Mouse (Mus musculus) embryonic facial prominence, embryonic 11.5 days (tissue): Measurements from ENCODE around the gene Tsfm. TPM values are rescaled to one million over a fixed set of nuclear protein-coding genes. Genes with fewer than 3 reads are reported as not detected.

Source experiments
- ATAC-seq: fragments of 200-750 bp; cut with Nextera tagmentation; replicated peaks from 2 replicates; pipeline ENCODE4 v1.8.0; 2017; ENCODE audit warnings: low read depth; ENCODE audit not compliant: insufficient number of reproducible peaks, low FRiP score, low TSS enrichment
- DNase-seq: peaks from one replicate; pipeline ENCODE4 v3.0.0-alpha.2; 2015; ENCODE audit warnings: low spot score
- H3K27ac ChIP-seq: fragments of 300-500 bp; sonication (generic); replicated peaks from 2 replicates; pipeline ENCODE4 v1.5.1; 2014; ENCODE audit warnings: mild to moderate bottlenecking, low read depth, low read length, control low read depth
- H3K27me3 ChIP-seq: fragments of 300-500 bp; sonication (generic); 2 replicates; pipeline ENCODE4 v1.6.1; 2014; ENCODE audit warnings: mild to moderate bottlenecking, low read length, moderate library complexity, mixed read lengths; ENCODE audit not compliant: control insufficient read depth, insufficient read depth
- H3K36me3 ChIP-seq: fragments of 300-500 bp; sonication (generic); replicated peaks from 2 replicates; pipeline ENCODE4 v1.6.1; 2014; ENCODE audit warnings: low read depth, mild to moderate bottlenecking, low read length, moderate library complexity, mixed read lengths; ENCODE audit not compliant: control insufficient read depth, insufficient read depth
- H3K4me1 ChIP-seq: fragments of 300-500 bp; sonication (generic); 2 replicates; pipeline ENCODE4 v1.6.1; 2014; ENCODE audit warnings: low read length, mixed read lengths; ENCODE audit not compliant: control insufficient read depth, insufficient read depth
- H3K4me2 ChIP-seq: fragments of 300-500 bp; sonication (generic); 2 replicates; pipeline ENCODE4 v1.6.1; 2014; ENCODE audit warnings: low read depth, mild to moderate bottlenecking, control low read depth, low read length, moderate library complexity
- H3K4me3 ChIP-seq: fragments of 300-500 bp; sonication (generic); 2 replicates; pipeline ENCODE4 v1.5.1; 2014; ENCODE audit warnings: low read depth, low read length, control low read depth
- H3K9ac ChIP-seq: fragments of 300-500 bp; sonication (generic); replicated peaks from 2 replicates; pipeline ENCODE4 v1.6.1; 2014; ENCODE audit warnings: mild to moderate bottlenecking, control low read depth, low read length
- H3K9me3 ChIP-seq: fragments of 300-500 bp; sonication (generic); replicated peaks from 2 replicates; pipeline ENCODE4 v1.6.1; 2016; ENCODE audit warnings: mild to moderate bottlenecking, low read length, inconsistent platforms, mixed read lengths; ENCODE audit not compliant: control insufficient read depth
- WGBS: fragments of 180-500 bp; shearing (Covaris S2); extraction: QIAGEN DNeasy Blood & Tissue Kit; methylation state at CpG from one replicate; pipeline ENCODE4 v1.1.7; 2014; 5-methylcytosine and 5-hydroxymethylcytosine counted together
- polyA plus RNA-seq: library from polyadenylated mRNA; unstranded; fragments of >200 nt; fragmentation: Nextera tagmentation; extraction: Ambion mirVana; gene quantifications from 2 replicates; pipeline ENCODE4 v1.2.1, GENCODE M21; 2014

Tsfm gene
- polyA plus RNA-seq: 88.0 and 88.5 TPM in 2 replicates

DNA sequence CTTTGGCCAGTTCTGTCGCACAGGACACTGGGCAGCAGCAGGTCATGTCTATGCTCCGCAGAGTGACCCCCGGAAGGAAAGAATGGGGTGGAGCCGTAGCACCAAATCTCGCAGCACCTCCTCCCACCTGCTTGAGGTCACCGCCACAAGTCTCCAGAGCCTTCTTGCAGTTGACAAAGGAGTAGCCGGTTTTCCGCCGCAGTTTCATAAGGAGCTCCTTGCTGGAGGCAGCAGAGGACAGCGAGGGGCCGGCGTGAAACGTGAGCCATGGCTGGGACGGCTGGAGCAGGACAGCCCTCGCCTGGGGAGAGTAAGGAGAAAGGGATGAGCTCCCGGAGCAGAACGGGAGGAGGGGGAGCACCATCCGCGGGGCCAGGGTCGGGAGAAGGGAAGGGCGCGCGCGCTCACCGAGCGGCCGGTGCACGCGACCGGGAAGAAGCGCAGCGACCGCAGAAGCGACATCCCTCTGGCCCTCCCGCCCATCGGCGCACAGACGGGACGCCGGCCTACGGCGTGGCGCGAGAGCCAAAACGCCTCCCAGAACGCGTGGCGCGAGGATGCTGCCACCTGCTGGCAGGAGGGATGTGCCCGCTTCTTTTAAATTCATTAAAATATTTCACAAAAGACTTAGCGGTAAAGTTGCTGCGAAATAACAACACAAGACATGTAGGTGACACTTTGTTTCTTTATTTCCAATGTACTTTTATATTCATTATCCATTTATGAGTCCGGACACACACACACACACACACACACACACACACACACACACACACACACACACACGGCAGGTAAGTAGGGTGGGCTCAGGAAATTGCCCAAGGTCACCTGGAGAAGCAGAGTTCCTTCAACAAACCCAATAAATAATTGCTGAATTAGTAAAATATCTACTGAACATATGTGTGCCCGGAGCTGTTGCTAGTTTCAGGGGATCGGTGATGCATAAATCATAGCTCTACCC is at the start of gene Tsfm:
TSS of gene Tsfm (minus strand) at position 505 of the 961 bp plus-strand sequence.
- DNase-seq (peak; percentile 95), ATAC-seq (peak; percentile 86)
- H3K27ac ChIP-seq: peak within 1 kb of the TSS; percentile 80
- peak within 1 kb of the TSS; percentile 76 for H3K4me2 ChIP-seq
- H3K4me3 ChIP-seq: peak within 1 kb of the TSS; percentile 89
- H3K9me3 ChIP-seq: no peaks in the 10 kb centered on the region
- no peaks in the 10 kb centered on the region for H3K27me3 ChIP-seq
- WGBS: 5% methylated on average over 56 of the region's 56 CpGs
- peak within 1 kb of the TSS; percentile 85 for H3K9ac ChIP-seq
- peaks cover 8% of the 10 kb centered on the region for H3K36me3 ChIP-seq
- no peaks in the 10 kb centered on the region for H3K4me1 ChIP-seq

DNA sequence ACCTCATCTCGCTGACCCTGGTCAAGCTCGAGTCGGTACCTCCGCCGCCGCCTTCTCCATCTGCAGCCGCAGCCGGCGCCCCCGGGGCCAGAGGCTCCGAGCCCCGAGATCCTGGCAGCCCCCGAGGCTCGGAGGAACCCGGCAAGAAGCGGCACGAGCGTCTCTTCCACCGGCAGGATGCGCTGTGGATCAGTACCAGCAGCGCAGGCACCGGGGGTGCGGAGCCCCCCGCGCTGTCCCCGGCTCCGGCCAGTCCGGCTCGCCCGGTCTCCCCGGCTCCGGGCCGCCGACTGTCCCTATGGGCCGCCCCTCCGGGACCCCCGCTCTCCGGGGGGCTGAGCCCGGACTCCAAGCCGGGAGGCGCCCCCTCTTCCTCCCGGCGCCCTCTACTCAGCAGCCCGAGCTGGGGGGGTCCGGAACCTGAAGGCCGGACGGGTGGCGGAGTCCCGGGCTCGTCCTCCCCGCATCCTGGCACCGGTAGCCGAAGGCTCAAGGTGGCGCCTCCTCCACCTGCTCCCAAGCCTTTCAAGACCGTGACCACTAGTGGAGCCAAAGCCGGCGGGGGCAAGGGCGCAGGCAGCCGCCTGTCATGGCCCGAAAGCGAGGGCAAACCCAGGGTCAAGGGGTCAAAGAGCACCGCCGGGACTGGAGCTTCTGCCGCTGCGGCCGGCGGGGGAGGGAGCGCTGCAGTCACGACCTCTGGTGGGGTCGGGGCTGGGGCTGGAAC is 49.2 kb upstream of the Tsfm start:
- Histone ChIP-seq H3K4me3 (peak overlapping the region; percentile 63), H3K27me3 (peaks cover 52% of the 10 kb centered on the region), H3K4me2 (peak overlapping the region; percentile 98), H3K4me1 (peaks cover 13% of the 10 kb centered on the region), H3K9ac (peak overlapping the region; percentile 50), H3K9me3 (no peaks in the 10 kb centered on the region), H3K36me3 (no peaks in the 10 kb centered on the region), H3K27ac (no peak overlapping the region)
- 2% methylated on average over 66 of the region's 70 CpGs for WGBS
- peak; percentile 10; the same call in 1 of the 2 replicates for ATAC-seq
- DNase-seq: no peak

DNA sequence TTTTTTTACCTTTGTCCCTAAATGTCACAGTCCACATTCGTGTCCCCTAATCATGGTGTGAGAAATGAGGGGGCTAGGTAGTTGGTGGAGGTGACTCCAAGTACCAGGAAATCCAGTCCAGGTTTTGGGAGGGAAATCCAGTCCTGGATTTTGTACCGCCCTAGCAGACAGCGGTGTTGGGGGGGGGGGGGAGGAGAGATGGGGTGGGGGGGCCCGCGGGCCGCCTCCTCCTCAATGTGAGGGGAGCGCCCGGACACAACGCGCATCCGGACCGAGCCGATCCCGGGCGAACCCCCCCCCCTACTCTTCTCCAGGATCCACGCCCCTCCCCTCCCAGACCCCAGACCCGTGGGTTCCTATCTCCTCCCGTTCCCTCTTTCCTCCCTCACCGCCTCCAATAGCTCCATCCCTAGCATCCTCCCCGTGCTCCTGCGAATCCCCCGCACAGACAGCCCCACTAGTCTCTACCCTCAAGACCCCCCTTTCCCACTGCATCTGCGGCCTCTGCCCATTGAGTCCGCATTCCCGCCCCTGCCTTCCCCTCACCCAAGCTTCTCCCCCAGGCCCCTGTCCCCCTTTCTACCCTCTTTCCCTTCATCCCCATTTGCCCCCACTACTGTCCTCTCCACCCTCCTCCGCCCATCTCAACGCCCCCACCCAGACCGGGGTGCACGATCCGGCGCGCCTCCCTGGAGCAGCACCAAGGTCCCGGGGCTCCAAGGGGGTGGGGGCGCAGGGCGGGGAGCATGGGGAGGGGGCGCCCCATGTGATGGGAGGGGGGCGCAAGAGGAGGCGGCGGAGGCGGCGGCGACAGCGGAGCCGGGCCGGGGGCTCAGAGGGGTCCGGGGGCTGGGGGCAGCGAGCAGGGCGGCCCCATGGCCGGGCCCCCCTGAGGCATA is 48.3 kb upstream of the Tsfm start:
- peak; percentile 27 for ATAC-seq
- H3K4me1 ChIP-seq: peaks cover 13% of the 10 kb centered on the region
- no peaks in the 10 kb centered on the region for H3K36me3 ChIP-seq
- H3K27ac ChIP-seq: no peak overlapping the region
- peak overlapping the region; percentile 63 for H3K4me3 ChIP-seq
- DNase-seq: peak; percentile 79
- peaks cover 52% of the 10 kb centered on the region for H3K27me3 ChIP-seq
- peak overlapping the region; percentile 98 for H3K4me2 ChIP-seq
- H3K9ac ChIP-seq: peak overlapping the region; percentile 50
- no peaks in the 10 kb centered on the region for H3K9me3 ChIP-seq
- WGBS: under 1% methylated on average over 43 of the region's 49 CpGs

DNA sequence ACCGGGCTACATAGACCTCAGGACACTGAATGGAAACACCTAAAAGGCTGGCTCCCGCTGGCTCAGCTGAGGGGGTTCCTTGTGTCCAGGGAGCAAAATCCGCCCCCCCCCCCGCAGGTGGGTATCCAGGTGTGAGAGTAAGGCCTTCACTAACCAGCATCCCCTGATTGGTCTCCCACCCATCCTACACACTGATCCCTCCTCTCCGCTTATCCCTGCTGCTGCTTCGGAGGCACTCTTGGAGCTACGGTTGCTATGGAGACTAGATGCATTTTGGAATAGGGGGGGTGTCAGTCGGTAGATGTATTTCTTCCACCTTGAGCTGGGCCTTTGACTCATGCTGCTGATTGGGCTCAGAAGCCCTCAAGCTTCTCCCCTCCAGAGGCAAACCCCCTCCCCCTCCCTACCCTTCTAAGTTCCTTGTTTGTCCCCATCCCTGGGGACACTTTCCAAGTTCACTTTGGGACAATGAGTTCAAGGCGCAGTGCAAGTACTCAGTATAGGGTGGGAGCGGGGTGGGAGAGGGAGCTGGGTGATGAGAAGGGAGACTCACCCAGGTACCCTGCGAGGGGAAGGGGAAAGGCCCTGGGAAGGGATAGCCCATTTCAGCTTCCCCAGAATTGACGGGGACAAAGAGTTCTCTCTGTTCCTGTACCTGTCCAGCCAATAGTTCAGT is 47.5 kb upstream of the Tsfm start:
- peaks cover 13% of the 10 kb centered on the region for H3K4me1 ChIP-seq
- ATAC-seq (peak; percentile 27; the same call in 1 of the 2 replicates), DNase-seq (no peak)
- H3K4me3 ChIP-seq: peak overlapping the region; percentile 63
- no peak overlapping the region for H3K27ac ChIP-seq
- 2% methylated on average over 11 of the region's 12 CpGs for WGBS
- H3K36me3 ChIP-seq: no peaks in the 10 kb centered on the region
- H3K27me3 ChIP-seq: peaks cover 47% of the 10 kb centered on the region
- H3K9me3 ChIP-seq: no peaks in the 10 kb centered on the region
- no peak overlapping the region for H3K9ac ChIP-seq
- H3K4me2 ChIP-seq: peak overlapping the region; percentile 98

DNA sequence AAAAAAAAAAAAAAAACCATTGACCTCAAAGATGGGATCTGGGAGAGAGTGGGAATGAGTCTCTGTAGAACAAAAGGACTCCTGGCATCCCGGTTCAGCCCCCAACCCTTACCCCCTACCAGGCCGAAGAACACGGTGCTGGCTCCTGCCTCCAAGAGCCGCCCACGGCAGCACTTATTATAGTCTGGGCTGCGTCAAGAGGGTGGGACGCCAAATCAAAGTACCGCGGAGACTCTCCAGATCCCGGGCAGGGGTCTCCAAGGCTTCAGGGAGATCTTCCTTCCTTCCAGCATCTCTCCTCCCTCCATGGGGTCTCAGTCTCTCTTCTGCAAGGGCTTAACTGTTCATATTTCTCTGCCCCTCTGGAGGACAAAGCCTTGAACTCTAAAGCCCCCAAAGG is 46.9 kb upstream of the Tsfm start:
- H3K4me1 ChIP-seq: peaks cover 13% of the 10 kb centered on the region
- H3K4me3 ChIP-seq: no peak overlapping the region
- DNase-seq (no peak), ATAC-seq (no peak)
- H3K9ac ChIP-seq: peak overlapping the region; percentile 22; the same call in 1 of the 2 replicates
- H3K9me3 ChIP-seq: no peaks in the 10 kb centered on the region
- H3K27ac ChIP-seq: no peak overlapping the region
- no peak overlapping the region for H3K4me2 ChIP-seq
- peaks cover 41% of the 10 kb centered on the region for H3K27me3 ChIP-seq
- no peaks in the 10 kb centered on the region for H3K36me3 ChIP-seq
- WGBS: 8% methylated on average over 10 of the region's 10 CpGs

GRCm38 (mm10) chr10:127076082-127076481 is 45.4 kb upstream of the Tsfm start:
- no peak overlapping the region for H3K9ac ChIP-seq
- no peak for ATAC-seq
- no peak overlapping the region for H3K4me2 ChIP-seq
- no peaks in the 10 kb centered on the region for H3K36me3 ChIP-seq
- DNase-seq: no peak
- no peaks in the 10 kb centered on the region for H3K9me3 ChIP-seq
- H3K4me1 ChIP-seq: peaks cover 7% of the 10 kb centered on the region
- no peak overlapping the region for H3K27ac ChIP-seq
- H3K27me3 ChIP-seq: peaks cover 28% of the 10 kb centered on the region
- 50% methylated on average over 4 of the region's 4 CpGs for WGBS
- H3K4me3 ChIP-seq: no peak overlapping the region

- no peak for ATAC-seq
- no peak overlapping the region for H3K27ac ChIP-seq
- no peak overlapping the region for H3K9ac ChIP-seq
- H3K4me2 ChIP-seq: no peak overlapping the region
- H3K9me3 ChIP-seq: no peaks in the 10 kb centered on the region
- no peaks in the 10 kb centered on the region for H3K36me3 ChIP-seq
- 77% methylated on average over 8 of the region's 8 CpGs for WGBS
- DNase-seq: no peak
- peaks cover 4% of the 10 kb centered on the region for H3K4me1 ChIP-seq
- no peak overlapping the region for H3K4me3 ChIP-seq
- peaks cover 23% of the 10 kb centered on the region for H3K27me3 ChIP-seq
These were observed 45.0 kb upstream of the Tsfm start for GRCm38 (mm10) chr10:127075651-127076050.
